Mouse (Mus musculus) left cerebral cortex, postnatal 4 days (tissue): ENCODE results near the gene Trim47. TPM values are rescaled to one million over a fixed set of nuclear protein-coding genes. Genes with fewer than 3 reads are reported as not detected.
A peak's percentile ranks its signal among the peaks of the same experiment; 100 is the strongest.

Source experiments
- DNase-seq: peaks from one replicate; pipeline ENCODE4 v3.0.0-alpha.2; 2022
- intact Hi-C: fragments of 180-260 bp; cut with DNase I; formaldehyde crosslinking; loops from one replicate; pipeline ENCODE4 v1.15.1; 2025
- total RNA-seq, 2 experiments: library from RNA; stranded (reverse); gene quantifications; 2 replicates each; pipeline ENCODE4 v1.2.3; 2021

Gene Trim47
- 1 to 10 TPM; 9.2 to 9.3 TPM for total RNA-seq

- intact Hi-C loops = loop anchor here (10.0 kb wide), 1 partner anchor 93 kb away; the partner anchor contains the start of gene Unk
- DNase-seq = peak; percentile 87
These were observed at the start of gene Trim47 for GRCm38 (mm10) chr11:116127156-116127980. Gene Trim47 (minus strand): TSS chr11:116127210.

DNA sequence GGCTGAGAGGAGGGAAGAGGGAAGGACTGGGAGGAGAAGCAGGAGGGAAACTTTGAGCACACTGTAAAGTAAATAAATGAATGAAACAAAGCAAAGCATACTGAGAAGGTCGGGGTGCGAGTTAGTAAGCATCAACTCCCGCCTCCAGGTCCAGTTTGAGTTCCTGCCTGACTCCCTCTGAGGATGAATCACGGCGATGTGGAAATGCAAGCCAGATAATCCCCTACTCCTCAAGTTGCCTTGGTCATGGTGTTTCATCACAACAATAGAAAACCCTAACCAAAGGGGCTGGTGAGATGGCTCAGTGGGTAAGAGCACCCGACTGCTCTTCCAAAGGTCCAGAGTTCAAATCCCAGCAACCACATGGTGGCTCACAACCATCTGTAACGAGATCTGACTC, 49.0 kb upstream of the Trim47 start:
- no peak for DNase-seq
- intact Hi-C loops = no loop called here

- intact Hi-C loops = no loop called here
- DNase-seq = no peak
These were observed 47.9 kb upstream of the Trim47 start for GRCm38 (mm10) chr11:116174775-116175448.

GRCm38 (mm10) chr11:116171959-116172358, 44.9 kb upstream of the Trim47 start:
- DNase-seq = no peak
- intact Hi-C loops = no loop called here

DNA sequence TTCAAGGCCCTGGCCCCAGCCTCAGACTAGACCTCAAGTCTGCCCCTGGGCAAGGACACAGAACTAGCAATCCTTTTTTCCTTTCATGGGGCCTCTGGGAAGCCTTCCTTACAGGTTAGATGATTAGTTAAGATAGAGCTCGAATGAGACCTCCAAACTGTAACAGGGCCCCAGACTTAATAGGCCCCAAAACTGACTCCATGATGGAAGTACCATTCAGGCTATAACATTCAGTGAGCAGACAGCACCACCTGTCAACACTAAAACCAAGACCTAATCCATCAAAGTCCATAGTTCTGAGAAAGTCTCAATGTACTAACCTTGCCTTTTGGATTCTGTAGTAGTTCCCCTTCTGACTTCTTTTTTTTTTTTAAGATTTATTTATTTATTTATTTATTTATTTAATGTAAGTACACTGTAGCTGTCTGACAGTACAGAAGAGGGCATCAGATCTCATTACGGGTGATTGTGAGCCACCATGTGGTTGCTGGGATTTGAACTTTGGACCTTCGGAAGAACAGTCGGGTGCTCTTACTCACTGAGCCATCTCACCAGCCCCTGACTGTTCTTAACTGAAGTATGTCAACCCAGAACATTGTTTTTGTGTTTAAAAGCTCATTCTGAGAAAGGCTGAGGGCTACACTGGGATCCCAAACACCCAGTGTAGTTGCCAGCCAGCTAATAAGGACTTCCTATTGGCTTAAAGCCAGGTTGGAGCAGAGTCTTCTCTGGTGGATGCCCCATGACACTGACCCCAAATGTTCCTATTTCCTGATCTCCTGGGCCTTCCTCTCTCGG, 43.2 kb upstream of the Trim47 start:
- intact Hi-C loops = no loop called here
- DNase-seq = no peak

DNA sequence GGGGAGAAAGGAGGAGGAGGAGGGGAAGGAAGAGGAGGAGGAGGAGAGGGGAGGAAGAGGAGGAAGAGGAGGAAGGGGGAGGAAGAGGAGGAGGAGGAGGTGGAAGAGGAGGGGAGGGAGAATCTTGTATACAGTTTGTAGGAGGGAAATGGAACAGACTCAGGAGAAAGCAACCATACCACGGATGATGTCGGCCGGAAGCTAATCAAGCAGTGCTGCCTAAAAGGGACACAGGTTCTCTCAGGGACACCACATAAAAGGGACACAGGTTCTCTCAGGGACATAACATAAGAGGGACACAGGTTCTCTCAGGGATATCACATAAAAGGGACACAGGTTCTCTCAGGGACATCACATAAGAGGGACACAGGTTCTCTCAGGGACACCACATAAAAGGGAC, 42.2 kb upstream of the Trim47 start:
- intact Hi-C loops = no loop called here
- no peak for DNase-seq

DNA sequence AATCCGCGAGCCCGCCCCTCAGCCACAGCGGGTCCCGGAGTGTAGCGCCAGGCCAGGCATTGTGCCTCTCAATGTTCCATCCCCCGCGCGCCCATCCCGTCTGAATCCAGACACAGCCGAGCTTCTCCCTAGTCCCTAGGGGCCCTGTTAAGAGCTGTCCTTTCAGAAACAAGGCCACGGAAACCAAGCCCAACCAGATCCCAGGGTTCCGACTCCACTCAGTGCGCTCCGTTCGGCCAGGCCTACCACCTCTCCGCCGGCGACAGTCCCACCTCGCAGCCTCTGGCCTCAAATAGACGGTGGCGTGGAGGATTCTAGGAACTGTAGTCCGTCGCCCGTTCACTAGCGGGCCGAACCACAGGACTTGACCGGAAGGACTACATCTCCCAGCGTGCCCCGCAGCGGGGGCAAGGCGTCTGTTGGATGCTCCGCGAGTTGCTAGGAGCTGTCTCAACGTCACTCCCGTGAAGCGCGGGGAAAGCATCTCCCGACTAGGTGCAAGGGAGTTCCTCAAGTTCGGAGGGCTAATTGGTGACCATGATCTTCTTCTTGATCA, 41.0 kb upstream of the Trim47 start, which contains the start of gene Fbf1:
Gene Fbf1 (minus strand): TSS at position 283 of the 556 bp plus-strand sequence.
- intact Hi-C loops = no loop called here
- DNase-seq = peak; percentile 98

GRCm38 (mm10) chr11:116167232-116167631, 40.2 kb upstream of the Trim47 start:
- intact Hi-C loops = no loop called here
- DNase-seq = no peak

DNA sequence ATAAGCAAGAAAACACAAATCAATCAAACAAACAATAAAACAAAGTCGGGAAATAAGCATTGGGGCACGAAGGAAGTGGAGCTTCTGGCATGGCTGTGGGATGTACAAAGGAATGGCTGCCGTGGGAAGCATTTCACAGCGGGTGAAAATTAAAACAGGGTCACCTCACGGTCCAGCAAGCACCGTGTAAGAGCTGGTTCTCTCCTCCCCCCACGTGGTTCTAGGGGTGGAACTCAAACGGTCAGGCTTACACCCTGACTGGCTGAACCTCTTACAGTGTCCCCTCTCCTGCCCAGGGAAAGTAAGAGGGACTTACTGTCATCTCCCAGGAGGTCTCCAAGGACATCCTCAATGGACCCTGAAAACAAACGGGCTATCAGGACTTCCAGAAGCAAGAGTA, 36.0 kb upstream of the Trim47 start:
- DNase-seq = no peak
- intact Hi-C loops = no loop called here

DNA sequence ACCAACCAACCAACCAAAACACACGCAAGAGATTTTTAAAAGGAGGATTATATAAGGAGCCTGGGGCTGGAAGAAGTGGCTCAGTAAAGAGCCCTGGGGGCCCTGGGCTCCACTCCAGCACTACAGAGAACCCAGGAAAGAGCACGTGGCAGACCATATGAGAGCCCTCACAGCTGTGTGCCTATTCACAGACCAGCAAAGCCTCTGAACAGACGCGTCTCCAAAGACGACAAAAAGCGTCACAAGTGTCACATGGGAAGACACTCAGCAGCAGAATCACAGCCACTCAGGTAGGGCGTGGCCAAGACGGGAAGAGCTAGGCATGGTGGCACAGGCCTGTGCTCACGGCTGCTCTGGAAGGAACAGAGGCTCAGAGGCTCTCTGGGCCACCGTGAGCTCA, 35.1 kb upstream of the Trim47 start:
- peak; percentile 14 for DNase-seq
- intact Hi-C loops = no loop called here

DNA sequence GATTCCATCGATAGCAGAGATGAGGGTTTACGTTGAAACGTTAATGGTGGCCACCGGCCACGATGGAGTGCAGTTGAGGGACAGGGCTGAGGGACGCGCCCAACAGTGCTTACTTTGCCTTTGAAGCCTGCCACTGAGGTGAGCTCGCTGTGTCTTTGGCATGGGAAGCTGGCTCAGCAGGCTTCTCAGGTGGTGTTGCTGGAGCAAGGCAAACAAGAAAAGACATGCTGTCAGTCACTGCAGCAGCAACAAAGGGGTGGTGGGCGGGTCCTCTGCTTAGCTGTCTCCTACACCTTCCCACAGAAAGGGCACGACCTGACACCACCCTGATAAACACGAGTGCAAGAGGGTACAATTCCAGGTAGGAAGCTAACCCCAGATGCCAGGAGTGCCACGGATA, 34.3 kb upstream of the Trim47 start:
- intact Hi-C loops = no loop called here
- no peak for DNase-seq

GRCm38 (mm10) chr11:116150960-116151359, 23.9 kb upstream of the Trim47 start:
- no peak for DNase-seq
- intact Hi-C loops = no loop called here

DNA sequence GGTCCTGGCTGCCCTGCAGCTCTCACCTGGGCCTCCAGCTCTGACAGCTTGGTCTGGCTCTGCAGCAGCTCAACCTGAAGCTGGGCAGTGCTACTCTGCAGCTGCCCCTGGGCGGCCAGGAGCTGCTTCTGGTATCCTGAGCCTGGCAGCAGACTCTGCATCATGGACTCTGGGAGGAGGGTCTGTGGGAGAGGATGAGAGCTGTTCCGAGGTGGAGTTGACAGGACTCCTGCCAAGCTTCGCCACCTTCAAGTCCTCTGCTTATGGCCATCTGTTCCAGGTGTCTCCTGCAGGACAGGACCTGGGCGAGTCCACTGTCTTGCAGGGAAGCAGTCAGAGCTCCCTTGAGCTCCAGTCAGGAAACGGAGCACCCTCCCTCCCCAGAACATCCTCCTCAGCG, 22.3 kb upstream of the Trim47 start:
- DNase-seq = no peak
- intact Hi-C loops = no loop called here

DNA sequence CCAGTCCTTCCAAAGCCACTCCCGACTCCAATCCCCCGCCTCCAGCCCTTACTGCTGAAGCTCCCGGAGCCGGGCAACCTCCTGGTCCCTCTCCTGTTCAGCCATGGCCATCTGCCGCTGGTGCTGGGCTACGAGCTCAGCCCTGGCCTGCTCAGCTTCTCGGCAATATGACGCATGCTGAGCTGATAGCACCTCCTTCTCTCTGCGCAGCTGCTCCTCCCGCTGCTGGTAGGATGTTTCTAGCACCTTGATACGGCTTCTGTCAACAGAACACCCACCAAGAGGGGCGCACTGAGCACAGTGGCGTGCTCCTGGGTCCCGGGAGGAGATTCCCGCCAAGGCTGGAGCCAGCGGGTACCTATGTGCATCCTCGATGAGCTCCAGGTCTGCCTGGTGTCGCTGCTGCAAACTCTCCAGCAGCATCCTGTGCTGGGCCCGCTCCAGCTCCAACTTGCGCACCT, 21.8 kb upstream of the Trim47 start:
- intact Hi-C loops = no loop called here
- peak; percentile 88 for DNase-seq

DNA sequence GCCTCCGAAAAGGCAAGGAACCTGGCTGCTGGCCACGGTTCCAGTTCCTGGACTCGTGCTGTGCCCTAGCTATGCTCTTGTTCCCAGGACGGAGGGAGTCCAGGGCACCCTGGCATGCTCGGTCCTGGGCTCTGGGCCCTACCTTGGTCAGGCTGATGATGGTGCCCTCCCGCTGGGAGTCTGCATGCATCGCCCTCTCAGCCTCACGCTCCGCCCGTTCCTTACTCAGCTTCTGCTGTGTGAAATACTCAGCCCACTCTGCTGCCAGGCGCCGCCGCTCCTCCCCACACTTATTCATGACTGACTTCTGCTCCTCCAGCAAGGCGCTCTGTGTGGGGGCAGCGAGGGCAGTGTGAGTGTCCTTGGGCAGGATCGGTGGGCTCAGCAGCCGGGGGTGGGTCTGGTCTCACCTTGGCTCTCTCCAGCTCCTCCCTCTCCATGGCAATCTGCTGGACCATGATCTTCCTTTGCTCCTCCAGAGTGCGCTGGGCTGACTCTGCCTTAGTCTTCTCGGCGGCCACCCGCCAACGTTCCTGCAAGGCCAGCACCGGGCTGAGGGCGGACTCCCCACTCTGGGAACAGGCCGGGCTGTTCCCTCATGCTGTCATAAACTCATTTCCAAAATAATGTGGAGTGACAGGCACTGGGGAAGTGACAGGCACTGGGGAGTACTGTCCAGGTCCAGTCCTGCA, 19.4 kb upstream of the Trim47 start:
- intact Hi-C loops = no loop called here
- peak; percentile 51 for DNase-seq

DNA sequence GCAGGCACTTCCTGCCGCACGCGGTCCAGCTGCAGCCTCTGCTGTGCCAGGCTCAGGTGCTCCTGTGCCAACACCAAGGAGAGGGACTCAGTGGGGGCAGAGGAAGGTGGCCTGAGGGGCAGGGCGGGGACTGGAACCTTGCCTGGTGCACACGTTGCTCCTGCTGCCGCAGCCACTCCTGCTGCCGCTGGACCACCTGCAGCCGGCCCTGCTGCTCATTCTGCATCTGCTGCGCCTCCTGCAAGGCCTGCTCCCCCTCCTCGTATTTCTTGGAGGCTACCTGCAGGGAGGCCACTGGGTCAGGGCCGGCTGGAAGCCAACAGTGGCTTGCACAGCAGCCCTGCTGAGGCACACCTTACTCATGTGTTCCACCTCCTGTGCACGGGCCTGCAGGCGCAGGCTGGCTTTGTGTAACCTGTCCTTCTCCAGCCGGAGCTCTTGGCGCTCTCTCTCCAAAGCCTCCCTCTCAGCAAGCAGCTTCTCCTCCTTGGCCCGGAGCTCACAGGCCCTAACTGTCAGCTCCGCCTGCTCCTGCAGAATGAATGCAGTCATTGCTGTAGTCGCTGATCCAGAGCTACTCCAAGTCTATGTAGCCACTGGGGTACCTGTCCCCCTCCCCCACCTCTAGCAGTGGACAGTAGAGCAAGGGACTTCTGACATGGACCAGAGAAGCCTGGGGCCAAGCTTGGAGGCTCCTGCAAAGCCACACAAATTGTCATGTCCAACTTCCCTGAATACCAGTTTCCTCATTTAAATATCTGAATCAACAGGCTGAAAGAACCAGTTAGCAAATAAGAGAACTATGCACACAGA, 18.7 kb upstream of the Trim47 start:
- intact Hi-C loops = no loop called here

DNA sequence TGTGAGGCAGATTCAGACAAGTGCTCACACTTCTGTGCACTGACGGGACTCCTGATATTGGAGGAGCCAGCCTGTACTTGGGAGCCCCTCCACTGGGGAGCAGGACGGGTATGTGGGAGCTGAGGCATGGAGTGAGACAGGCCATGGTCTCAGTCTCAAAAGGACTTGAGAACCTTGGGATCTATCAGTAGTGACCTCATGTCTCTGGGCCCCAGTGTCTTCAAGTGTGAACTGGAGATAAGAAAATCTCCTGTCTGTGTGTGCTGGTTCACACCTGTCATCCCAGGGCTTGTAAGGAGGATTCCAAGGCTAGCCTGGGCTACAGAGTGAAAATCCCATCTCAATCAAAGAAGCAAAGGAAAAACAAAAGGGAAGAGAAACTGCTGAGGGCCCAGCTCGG, 16.5 kb upstream of the Trim47 start:
- intact Hi-C loops = no loop called here
- DNase-seq = no peak

More for the DNA sequence above, 18.7 kb upstream of the Trim47 start:
- peak; percentile 62 for DNase-seq

- intact Hi-C loops = no loop called here
- no peak for DNase-seq
These were observed 15.4 kb upstream of the Trim47 start for GRCm38 (mm10) chr11:116142211-116142991.
